Mouse (Mus musculus): ENCODE measurements around the gene Col19a1.
"Not testable (repeated sequence)": the region's sequence is repeated elsewhere in the genome, so short reads cannot be mapped to it uniquely, and the experiment has no call there.

Gene Col19a1

GRCm38 (mm10) chr1:24587141-24587541, at the start of gene Col19a1:
TSS of gene Col19a1 (minus strand) at chr1:24587472.
- DNase-seq, result no peak

GRCm38 (mm10) chr1:24633553-24634132, 46.4 kb upstream of the Col19a1 start:
- DNase-seq, result no peak

GRCm38 (mm10) chr1:24612556-24612955, 25.3 kb upstream of the Col19a1 start:
- DNase-seq, result not testable (repeated sequence)

GRCm38 (mm10) chr1:24595096-24595495, 7.8 kb upstream of the Col19a1 start:
- DNase-seq, result no peak

GRCm38 (mm10) chr1:24586370-24587140, 717 bp downstream of the Col19a1 start:
- DNase-seq, result no peak

GRCm38 (mm10) chr1:24572602-24573001, 14.7 kb downstream of the Col19a1 start:
- DNase-seq, result no peak

- DNase-seq, result no peak
Observed at GRCm38 (mm10) chr1:24564113-24564512, 23.2 kb downstream of the Col19a1 start.

- DNase-seq, result no peak
Observed at GRCm38 (mm10) chr1:24558005-24558404, 29.3 kb downstream of the Col19a1 start.

GRCm38 (mm10) chr1:24553462-24553861, 33.8 kb downstream of the Col19a1 start:
- DNase-seq, result no peak

GRCm38 (mm10) chr1:24550560-24551280, 36.6 kb downstream of the Col19a1 start:
- no peak for DNase-seq

- no peak for DNase-seq
Observed at GRCm38 (mm10) chr1:24550031-24550430, 37.2 kb downstream of the Col19a1 start.

GRCm38 (mm10) chr1:24549050-24549449, 38.2 kb downstream of the Col19a1 start:
- no peak for DNase-seq

- DNase-seq, result no peak
Observed at GRCm38 (mm10) chr1:24547574-24547973, 39.7 kb downstream of the Col19a1 start.

- no peak for DNase-seq
Observed at GRCm38 (mm10) chr1:24539852-24540251, 47.4 kb downstream of the Col19a1 start.

GRCm38 (mm10) chr1:24527194-24527593, 60.1 kb downstream of the Col19a1 start:
- DNase-seq, result no peak

GRCm38 (mm10) chr1:24517462-24517861, 69.8 kb downstream of the Col19a1 start:
- no peak for DNase-seq

- no peak for DNase-seq
Observed at GRCm38 (mm10) chr1:24515341-24515740, 71.9 kb downstream of the Col19a1 start.

- no peak for DNase-seq
Observed at GRCm38 (mm10) chr1:24511536-24511935, 75.7 kb downstream of the Col19a1 start.

- DNase-seq, result no peak
Observed at GRCm38 (mm10) chr1:24495400-24495799, 91.9 kb downstream of the Col19a1 start.

- DNase-seq, result no peak
Observed at GRCm38 (mm10) chr1:24484161-24484560, 103.1 kb downstream of the Col19a1 start.

GRCm38 (mm10) chr1:24471096-24471710, 116.1 kb downstream of the Col19a1 start:
- no peak for DNase-seq

GRCm38 (mm10) chr1:24470633-24471032, 116.6 kb downstream of the Col19a1 start:
- no peak for DNase-seq

GRCm38 (mm10) chr1:24461305-24461887, 125.9 kb downstream of the Col19a1 start:
- DNase-seq, result no peak

Measured in kidney, adult 18-20 months (tissue).